Mouse (Mus musculus) thymus, postnatal 14 days (tissue): ENCODE results near the gene Vmn2r24.
"Not testable (repeated sequence)": the region's sequence is repeated elsewhere in the genome, so short reads cannot be mapped to it uniquely, and the experiment has no call there.

Experiments
- DNase-seq: peaks from one replicate; pipeline ENCODE4 v3.0.0; 2021

Vmn2r24 gene

DNA sequence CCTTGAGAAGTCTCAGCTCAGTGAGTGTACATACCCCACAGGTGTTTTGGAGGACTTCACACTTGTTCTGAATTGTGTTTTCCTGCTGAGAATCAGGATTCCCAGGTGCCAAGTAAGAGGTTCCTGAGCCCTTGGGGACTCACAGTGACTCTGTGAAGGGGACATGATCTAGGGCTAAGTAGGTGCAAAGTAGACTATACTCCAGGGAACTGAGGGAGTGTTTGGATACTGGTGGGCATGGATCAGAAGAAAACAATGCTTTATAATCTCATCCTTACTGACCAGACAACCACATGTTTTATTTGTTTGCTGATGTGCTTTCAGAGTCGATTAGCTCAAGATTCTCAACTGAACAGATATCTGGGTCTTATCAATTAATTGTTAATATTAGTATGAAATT lies at the start of gene Vmn2r24:
Gene Vmn2r24, plus strand, starts transcription at position 301 of the 400 bp plus-strand sequence.
- DNase-seq: no peak

DNA sequence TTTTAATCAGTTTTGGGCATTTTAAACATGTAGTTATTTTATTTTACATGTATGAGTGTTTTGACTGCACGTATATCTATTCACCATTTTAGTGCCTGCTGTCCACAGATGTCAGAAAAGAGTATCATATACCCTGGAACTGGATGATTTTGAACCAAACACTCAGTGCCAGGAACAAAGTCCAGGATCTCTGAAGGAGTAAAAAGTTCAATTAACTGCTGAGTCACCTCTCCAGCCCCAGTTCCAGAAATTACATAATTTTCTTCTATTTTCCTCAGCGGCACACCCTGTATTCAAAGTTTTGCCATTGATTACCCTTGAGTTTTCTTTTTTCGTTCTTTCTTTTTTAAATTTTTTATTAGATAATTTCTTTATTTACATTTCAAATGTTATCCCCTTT lies 8.6 kb upstream of the Vmn2r24 start:
- no peak for DNase-seq

GRCm38 (mm10) chr6:123784857-123785256 lies 6.2 kb downstream of the Vmn2r24 start:
- no peak for DNase-seq

DNA sequence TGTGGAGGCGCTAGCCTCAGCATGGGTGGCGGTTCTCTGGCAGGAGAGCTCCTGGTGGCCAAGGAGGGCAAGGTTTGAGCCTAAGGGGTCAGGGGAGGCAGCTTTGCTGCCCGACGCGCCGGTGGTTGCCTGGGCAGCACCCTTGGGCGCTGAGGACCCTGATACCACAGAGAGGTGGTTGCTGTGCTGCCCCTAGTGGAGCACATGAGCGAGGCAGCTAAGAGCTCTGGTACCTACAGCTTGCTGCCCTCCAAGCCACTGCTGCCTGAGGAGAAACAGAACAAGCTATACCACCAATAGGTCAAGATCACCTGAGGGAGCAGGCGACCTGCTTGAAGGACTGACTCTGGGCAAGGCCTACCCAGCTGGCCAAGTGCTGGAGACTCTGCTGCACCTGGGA lies 15.1 kb downstream of the Vmn2r24 start:
- DNase-seq: no peak

DNA sequence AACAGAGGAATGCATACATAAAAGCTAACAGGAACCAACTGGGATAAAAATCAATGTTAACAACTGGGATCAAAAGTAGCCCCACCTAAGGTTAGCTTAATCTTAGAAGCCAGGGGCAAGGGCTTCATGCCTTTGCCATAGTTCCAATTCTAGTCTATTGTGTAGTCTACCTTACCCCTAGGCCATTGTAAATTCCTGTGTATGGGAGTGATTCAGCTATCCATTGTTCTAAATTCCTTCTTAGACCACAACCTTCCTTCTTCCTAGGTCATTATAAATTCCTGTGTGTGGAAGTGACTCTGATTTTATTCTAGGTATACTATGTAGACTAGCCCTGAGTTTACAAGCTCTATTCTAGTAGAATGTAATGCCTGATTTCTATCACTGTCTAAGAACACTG lies 31.6 kb downstream of the Vmn2r24 start:
- DNase-seq: not testable (repeated sequence)

DNA sequence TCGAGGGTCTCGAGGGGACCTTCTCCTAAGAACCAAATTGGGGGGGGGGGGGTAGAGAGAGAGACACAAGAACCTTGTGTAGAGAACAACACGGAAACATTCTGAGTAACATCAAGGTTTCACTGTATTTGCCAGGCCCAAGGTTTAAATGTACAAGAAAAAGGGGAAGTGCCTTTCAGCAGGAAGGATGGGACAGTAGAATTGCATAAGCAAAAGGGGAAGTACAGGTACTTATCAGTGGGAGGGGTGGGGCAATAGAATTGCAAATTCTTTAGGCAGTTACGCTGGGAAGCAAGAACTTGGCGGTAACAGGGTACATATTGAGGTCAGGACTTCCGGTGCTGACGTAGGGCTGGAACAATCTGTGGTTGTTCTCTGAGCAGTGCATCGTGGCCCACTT lies 41.3 kb downstream of the Vmn2r24 start:
- no peak for DNase-seq

DNA sequence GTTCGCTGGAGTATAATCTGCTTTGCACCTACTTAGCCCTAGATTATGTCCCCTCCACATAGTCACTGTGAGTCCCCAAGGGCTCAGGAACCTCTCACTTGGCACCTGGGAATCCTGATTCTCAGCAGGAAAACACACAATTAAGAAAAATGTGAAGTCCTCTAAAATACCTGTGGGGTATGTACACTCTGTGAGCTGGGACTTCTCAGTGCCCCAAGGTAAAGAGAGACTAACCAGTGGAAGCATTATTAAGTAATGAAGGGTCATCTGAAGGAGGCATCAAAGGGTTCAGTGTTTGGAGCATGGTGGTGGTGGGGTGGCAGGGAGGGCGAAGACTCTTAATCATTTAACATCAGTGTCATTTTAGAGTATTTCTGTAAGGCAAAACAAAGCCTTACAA lies 74.7 kb downstream of the Vmn2r24 start, which contains the start of gene Vmn2r25:
Gene Vmn2r25, minus strand, starts transcription at position 101 of the 400 bp plus-strand sequence.
- DNase-seq: not testable (repeated sequence)
